In genomic region chr3:60499157-60499578, GRCm38 (mm10) we compare ENCODE assay signal across 9 mouse cellular contexts. TPM values are rescaled to one million over a fixed set of nuclear protein-coding genes. Genes with fewer than 3 reads are reported as not detected.
A peak's percentile ranks its signal among the peaks of the same experiment; 100 is the strongest.
DNase-seq lines count a peak whose midpoint lies in the region; ATAC-seq lines count a peak whose summit lies in the region.
"Had no signal": no experiment of that assay in that cellular context is flagged by ENCODE, and none has a peak within 500 bp of the region (broad histone marks: within the 10 kb centered on the region; RNA-seq: fewer than 3 reads in every experiment).

No protein-coding gene starts in this region.

- intact Hi-C loops in left cerebral cortex, postnatal 14 days (cut with DNase I) = no loop called here

- H3K9me3 ChIP-seq in heart, embryonic 10.5 days = no peaks in the 10 kb centered on the region
- H3K9me3 ChIP-seq in liver, embryonic 16.5 days (replicated peaks; ENCODE audit: control insufficient read depth, low read length) = no peaks in the 10 kb centered on the region
- H3K9me3 ChIP-seq in midbrain, embryonic 16.5 days (replicated peaks; ENCODE audit: control insufficient read depth, low read length, poor library complexity, severe bottlenecking) = no peaks in the 10 kb centered on the region

- 45% methylated on average over 6 of the region's 6 CpGs for WGBS in heart, embryonic 10.5 days
- WGBS in liver, embryonic 16.5 days (ENCODE audit: insufficient replicate concordance) = 5% methylated on average over 6 of the region's 6 CpGs
- WGBS in midbrain, embryonic 16.5 days = 59% methylated on average over 6 of the region's 6 CpGs

- H3K4me2 ChIP-seq in liver, embryonic 16.5 days (ENCODE audit: low read depth, low read length) = peak overlapping the region; percentile 83
- no peak overlapping the region for H3K4me2 ChIP-seq in midbrain, embryonic 16.5 days (ENCODE audit: low read length)

- H3K27ac ChIP-seq in heart, embryonic 10.5 days = peak overlapping the region; percentile 22; the same call in 1 of the 2 replicates
- H3K27ac ChIP-seq in liver, embryonic 16.5 days (ENCODE audit: low read length) = peak overlapping the region; percentile 96
- no peak overlapping the region for H3K27ac ChIP-seq in midbrain, embryonic 16.5 days (ENCODE audit: low read length)

- ATAC-seq in liver, embryonic 16.5 days (ENCODE audit: low read depth) = no peak
- no peak for ATAC-seq in midbrain, embryonic 16.5 days

- peak overlapping the region; percentile 98 for H3K9ac ChIP-seq in liver, embryonic 16.5 days (ENCODE audit: low read depth, low read length)
- no peak overlapping the region for H3K9ac ChIP-seq in midbrain, embryonic 16.5 days (ENCODE audit: low read depth, low read length)

- H3K4me3 ChIP-seq in heart, embryonic 10.5 days = no peak overlapping the region
- peak overlapping the region; percentile 98 for H3K4me3 ChIP-seq in liver, embryonic 16.5 days (ENCODE audit: low read depth, low read length)
- H3K4me3 ChIP-seq in midbrain, embryonic 16.5 days (ENCODE audit: low read depth, low read length) = no peak overlapping the region

- no peaks in the 10 kb centered on the region for H3K27me3 ChIP-seq in heart, embryonic 10.5 days (ENCODE audit: insufficient read depth, poor library complexity, severe bottlenecking)
- no peaks in the 10 kb centered on the region for H3K27me3 ChIP-seq in liver, embryonic 16.5 days (ENCODE audit: control insufficient read depth, insufficient read depth, low read depth, low read length)
- no peaks in the 10 kb centered on the region for H3K27me3 ChIP-seq in midbrain, embryonic 16.5 days (ENCODE audit: control insufficient read depth, insufficient read depth, low read depth, low read length)
- H3K27me3 ChIP-seq: Patski had no signal

- H3K36me3 ChIP-seq in heart, embryonic 10.5 days = no peaks in the 10 kb centered on the region
- no peaks in the 10 kb centered on the region for H3K36me3 ChIP-seq in liver, embryonic 16.5 days (ENCODE audit: control insufficient read depth, insufficient read depth)
- no peaks in the 10 kb centered on the region for H3K36me3 ChIP-seq in midbrain, embryonic 16.5 days (ENCODE audit: control insufficient read depth, insufficient read depth, low read length)

- DNase-seq in kidney, adult 9 months = peak; percentile 28
- DNase-seq in kidney, postnatal 25 days = no peak
- peak; percentile 48 for DNase-seq in Muller cell, postnatal 12 days (ENCODE audit: inconsistent ontology term)
- no peak for DNase-seq in heart, embryonic 10.5 days (ENCODE audit: low spot score)
- no peak for DNase-seq in left cerebral cortex, postnatal 14 days (ENCODE audit: low spot score in 2 of 2)
- no peak for DNase-seq in spleen, adult 12 weeks (ENCODE audit: low spot score)

- H3K4me1 ChIP-seq in heart, embryonic 10.5 days = peaks cover 26% of the 10 kb centered on the region
- peaks cover 32% of the 10 kb centered on the region for H3K4me1 ChIP-seq in liver, embryonic 16.5 days (ENCODE audit: control insufficient read depth, low read depth, low read length)
- H3K4me1 ChIP-seq in midbrain, embryonic 16.5 days (ENCODE audit: control insufficient read depth, insufficient read depth, low read length) = peaks cover 25% of the 10 kb centered on the region

RNA-seq across cellular contexts. Expression of gene Mbnl1, which starts 26.5 kb away (rescaled TPM):
- polyA plus RNA-seq in heart, embryonic 10.5 days (2016; fragmentation: Nextera tagmentation; extraction: Ambion mirVana) = 66.5 and 71.7 TPM in 2 replicates
- 88.6 and 88.7 TPM in 2 replicates for polyA plus RNA-seq in liver, embryonic 16.5 days (2015; fragmentation: Nextera tagmentation; extraction: Ambion mirVana)
- 100 to 1,000 TPM; 110 to 116 TPM for total RNA-seq in left cerebral cortex, postnatal 14 days (2021)
- polyA plus RNA-seq in midbrain, embryonic 16.5 days (2015; fragmentation: Nextera tagmentation; extraction: Ambion mirVana) = 46.8 and 48.7 TPM in 2 replicates

Comparison
In these comparisons a context has a peak if more than half of its experiments do, and no peak if none do; other contexts are left out.
1. DNase-seq: peak in kidney, adult 9 months (single experiment) and Muller cell, postnatal 12 days (single experiment); none in kidney, postnatal 25 days (0 of 2), heart, embryonic 10.5 days (single experiment), left cerebral cortex, postnatal 14 days (0 of 2) and spleen, adult 12 weeks (single experiment).